Mouse (Mus musculus): ENCODE data around the gene Amdhd1.
"Not testable (repeated sequence)": the region's sequence is repeated elsewhere in the genome, so short reads cannot be mapped to it uniquely, and the experiment has no call there.

Amdhd1 gene

DNA sequence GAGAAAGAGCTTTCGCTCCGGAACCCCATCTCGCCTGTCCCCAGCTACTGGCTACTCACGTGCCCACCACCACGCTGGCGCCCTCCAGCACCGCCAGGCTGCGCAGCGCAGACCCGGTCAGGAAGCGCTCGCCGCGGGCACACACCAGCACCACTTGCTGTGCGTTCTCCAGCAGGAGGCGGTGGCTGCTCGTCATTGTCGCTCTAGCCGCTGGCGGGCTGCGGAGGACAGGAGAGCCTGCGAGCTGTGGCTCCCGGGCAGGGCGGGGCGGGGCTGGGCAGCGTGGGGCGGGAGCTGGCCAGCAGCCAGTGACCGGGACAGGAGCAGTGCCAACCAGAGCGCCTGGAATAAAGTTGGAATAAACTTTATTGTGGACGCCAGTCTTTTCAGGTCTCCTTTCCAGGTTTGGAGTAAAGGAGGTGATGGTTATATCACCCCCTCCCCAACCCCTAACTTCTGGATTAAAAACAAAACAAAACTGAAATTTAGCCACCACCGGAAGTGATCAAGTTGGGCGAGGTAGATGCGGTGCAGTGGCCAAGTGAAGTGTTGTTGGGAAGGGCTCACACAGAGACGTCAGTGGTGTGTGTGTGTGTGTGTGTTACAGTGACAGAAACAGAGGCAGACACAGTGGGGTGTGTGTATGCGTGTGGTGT, at the start of gene Amdhd1:
Gene Amdhd1 (minus strand): TSS at position 259 of the 656 bp plus-strand sequence.
- peak; percentile 56 for DNase-seq (ENCODE audit: extremely low read depth, low read depth)

DNA sequence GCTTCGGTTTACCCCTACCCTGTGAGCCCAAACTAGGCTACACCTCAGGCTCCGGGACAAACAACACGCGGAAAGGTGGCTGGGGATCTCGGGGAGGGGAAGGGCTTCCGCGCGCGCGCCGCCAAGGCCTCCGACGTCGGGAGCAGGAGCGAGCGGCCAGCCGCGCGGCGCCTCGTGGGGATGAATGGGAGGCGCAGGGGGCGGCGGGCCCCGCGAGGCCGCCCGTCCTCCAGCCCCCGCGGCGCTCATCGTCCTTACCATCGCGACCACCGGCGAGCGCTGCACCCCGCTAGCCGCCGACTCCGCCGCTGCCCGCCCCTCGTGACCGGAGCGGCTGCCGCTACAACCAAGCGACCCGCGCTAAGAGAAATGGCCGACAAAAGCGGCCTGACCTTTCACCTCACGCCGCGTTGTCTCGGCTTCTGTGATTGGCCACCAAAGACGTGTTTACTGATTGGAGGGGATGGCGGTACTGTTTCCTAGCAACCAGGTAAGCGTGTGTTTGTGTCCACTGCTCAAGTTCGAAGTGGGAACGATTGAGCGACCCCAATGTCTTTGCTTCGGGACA, 49.5 kb upstream of the Amdhd1 start, which contains the start of gene Snrpf:
Gene Snrpf (minus strand): TSS at position 426 of the 568 bp plus-strand sequence.
- peak; percentile 88 for DNase-seq (ENCODE audit: extremely low read depth, low read depth)

DNA sequence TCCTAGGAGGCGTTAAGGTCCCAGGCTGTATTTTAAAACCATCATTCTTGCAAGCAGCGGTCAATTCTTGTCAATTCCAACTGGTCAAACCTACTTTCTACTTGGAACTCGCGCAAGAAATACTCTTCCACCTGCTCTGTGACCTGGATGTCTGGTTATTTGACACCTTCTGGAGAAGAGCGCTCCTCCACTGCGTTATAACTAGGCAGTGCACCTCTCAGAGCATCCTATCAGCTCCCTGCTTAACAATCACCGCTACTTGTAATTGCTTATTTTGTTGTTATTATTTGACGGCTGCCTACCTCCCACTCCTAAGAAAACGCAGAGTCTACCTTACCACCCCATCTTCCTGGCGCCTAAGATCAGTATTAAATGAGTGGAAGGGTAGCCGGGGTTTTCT, 49.0 kb upstream of the Amdhd1 start:
- DNase-seq (ENCODE audit: extremely low read depth, low read depth), result no peak

DNA sequence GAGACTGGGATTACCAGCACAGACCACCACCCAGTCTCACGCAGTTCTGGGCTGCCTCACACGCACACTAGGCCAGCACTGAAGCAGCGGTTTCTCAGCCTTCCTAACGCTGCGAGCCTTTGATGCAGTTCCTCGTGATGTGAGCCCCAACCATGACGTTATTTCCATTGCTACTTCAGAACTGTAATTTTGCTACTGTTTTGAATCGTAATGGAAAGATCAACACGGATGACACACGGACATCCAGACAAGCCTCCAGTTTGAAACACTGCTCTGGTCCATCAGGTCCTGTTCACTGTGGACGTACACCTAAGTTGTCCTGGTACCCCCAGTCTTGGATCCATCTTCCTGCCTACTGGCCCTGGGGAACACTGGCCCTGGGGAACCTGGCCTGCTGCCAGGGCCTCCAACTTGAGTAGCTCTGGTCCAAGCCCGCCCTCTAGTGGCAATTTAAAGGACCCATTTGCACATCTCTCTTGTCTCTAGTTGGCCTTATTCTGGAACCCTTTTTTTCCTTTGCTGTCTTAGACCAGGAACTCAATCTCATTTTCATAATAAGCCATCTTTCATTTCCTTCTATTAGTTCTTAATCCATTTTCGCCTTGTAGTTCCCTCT, 37.5 kb upstream of the Amdhd1 start:
- DNase-seq (ENCODE audit: extremely low read depth, low read depth), result peak; percentile 57

DNA sequence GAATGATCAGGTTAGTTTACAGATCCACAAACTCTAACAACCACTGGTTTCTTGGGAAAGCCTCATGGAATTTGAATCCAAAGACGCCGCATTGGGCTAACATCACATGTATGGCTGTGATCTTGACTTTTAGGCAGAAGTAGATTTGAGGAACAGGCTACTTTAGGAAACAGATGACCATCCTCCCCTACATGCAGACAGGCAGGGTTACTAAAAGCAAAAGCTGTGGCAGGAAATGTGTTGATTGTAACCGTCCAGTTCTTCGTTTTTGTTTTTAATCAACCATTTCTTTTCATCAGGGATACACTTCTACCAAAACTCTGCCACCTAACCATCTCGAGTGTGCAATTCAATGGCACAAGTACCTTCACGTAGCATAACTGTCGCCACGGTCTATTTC, 36.1 kb upstream of the Amdhd1 start:
- no peak for DNase-seq (ENCODE audit: extremely low read depth, low read depth)

DNA sequence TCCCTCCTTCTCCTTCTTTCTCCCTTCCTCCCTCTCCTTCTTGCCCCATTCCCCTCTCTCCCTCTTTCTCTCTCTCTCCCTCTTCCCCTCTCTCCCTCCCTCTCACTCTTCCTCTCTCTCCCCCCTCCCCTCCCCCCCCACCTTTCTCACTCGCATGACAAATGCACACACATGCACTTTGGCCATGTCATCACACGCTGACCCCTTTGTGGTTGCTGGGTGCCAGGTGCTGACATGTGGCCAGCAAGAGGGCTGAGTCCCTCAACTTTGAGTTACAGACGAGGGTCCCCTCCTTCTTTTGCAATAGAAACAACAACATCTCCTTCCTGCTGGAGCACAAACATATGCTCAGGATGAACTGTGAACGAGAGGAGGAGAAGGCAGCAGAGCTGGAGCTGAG, 35.1 kb upstream of the Amdhd1 start:
- DNase-seq (ENCODE audit: extremely low read depth, low read depth), result no peak

DNA sequence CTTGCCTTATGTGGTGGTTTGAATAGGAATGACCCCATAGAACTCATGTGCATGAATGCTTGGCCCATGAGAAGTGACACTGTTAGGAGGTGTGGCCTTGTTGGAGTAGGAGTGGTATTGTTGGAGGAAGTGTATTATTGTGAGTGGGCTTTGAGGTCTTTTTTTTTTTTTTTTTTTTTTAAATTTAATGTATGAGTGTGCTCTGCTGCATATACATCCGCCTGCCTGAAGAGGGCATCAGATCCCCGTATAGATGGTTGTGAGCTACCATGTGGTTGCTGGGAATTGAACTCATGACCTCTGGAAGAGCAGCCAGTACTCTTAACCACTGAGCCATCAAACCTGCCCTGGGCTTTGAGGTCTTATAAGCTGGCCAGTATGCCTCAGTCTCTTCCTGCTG, 32.4 kb upstream of the Amdhd1 start:
- no peak for DNase-seq (ENCODE audit: extremely low read depth, low read depth)

DNA sequence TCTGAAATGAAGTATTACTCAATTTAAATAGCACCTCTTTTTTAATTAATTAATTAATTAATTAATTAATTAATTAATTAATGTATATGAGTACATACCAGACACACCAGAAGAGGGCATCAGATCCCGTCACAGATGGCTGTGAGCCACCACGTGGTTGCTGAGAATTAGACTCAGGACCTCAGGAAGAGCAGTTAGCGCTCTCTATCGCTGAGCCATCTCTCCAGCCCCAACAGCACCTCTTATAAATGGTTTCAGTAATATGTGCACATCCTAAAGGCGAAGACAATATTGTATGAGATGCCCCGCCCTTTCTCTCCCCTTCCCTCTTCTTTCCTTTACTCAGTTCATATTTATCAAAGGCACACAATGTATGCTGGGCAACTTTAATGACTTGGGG, 28.8 kb upstream of the Amdhd1 start:
- DNase-seq (ENCODE audit: extremely low read depth, low read depth), result no peak

DNA sequence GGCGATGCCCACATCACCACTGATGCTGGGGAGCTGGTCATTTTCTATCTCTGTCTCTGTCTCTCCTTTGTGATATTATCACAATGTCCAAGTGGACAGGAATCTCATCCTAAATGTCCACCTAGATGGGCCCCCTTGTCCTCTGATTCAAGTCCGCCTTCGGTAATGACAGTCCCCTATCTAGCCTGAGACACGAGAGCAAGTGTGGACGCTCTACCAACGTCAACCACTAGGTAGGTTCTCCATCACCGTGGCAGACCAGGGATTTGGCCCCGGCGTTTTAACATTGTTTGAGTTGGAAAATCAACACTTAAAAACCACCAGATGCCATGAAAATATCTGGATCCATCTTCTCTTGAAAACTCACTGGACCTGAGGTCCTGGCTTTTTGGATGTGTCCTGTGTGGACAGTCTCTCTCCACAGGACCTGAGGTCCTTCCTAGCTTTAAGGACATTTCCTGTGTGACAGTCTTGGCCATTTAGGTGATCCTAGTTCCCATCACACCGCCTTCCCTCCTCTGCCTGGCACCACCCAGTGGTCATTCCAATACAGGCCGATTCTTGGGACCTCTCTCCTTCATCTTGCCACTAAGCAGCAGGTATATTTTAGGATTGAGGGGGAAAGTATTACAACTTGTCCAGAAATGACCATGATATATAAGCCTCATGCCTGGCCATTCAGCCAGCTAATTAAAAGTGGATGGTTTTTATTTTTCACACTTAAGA, 28.2 kb upstream of the Amdhd1 start:
- DNase-seq (ENCODE audit: extremely low read depth, low read depth), result no peak

DNA sequence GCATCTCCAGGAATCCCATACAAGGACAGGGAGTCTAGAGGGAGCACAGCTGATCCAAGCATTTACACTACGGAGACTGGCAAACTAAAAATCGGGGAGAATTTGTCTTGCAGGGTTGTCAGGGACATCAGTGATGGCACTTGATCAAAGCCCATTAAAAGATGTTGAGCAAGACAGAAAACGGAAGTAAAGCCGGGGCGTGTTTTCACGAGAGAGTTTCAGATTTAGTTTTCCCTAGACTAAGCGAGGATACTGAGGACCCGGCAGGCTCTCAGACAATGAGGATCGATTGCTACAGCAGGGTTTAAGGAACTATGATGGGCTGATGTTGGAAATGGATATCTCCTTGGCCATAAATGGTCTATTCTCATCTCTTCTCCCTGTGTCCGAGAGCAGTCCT, 27.2 kb upstream of the Amdhd1 start:
- DNase-seq (ENCODE audit: extremely low read depth, low read depth), result no peak

DNA sequence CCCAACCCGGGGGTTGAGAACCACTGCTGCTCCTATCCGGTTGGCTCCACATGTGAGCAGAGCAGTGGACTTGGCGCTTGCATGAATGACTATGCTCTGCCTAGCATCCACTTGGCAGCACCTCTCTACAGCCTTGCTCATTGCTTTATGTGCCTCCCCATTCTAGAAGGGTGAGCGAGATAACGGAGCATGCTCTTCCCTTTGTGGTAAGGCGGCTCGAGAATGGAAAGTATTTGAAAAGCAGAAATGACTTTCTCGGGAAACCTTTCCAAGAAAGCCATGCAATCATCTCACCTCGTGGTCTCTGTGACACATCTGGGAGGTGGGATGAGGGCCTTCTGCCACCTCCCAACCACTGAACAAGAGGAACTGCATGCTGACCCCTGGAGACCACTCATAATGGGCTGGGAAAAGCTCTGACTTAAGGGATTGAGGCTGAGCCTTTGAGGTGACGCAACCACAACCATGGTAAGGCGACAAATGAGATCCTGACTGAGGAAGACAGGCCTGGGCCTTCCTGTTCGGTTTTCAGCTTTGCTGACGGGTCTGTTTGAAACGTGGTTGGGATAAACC, 24.8 kb upstream of the Amdhd1 start:
- peak; percentile 43 for DNase-seq (ENCODE audit: extremely low read depth, low read depth)

DNA sequence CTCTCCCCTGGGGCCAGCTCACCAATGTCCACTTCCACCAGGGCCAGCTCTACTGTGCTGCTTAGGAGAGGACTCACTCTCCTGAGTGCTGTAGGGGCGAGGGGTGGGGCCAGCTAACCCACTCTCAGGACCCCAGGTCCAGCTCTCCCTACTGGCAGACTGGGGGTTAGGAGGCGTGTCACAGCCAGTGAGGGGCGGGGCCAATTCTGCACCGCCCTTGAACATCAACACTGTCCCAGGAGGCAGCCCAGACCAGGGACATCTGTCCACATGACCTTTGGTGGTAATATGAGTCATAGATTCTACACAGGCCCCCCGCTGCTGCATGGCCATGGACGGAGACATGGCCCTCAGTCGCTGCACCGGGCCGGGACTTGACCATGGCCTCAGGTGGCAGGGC, 20.0 kb upstream of the Amdhd1 start:
- no peak for DNase-seq (ENCODE audit: extremely low read depth, low read depth)

DNA sequence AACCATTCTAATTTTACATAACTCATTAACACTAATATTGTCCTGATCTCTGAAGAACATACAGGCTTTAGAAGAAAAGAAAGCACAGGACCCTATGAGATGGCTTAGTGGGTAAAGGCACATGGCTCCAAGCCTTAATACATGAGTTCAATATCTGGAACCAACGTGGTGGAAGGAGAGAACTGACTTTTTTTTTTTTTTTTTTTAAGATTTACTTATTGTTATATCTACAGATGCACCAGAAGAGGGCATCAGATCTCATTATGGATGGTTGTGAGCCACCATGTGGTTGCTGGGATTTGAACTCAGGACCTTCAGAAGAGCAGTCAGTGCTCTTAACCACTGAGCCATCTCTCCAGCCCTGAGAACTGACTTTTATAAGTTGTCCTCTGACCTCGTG, 18.1 kb upstream of the Amdhd1 start:
- not testable (repeated sequence) for DNase-seq (ENCODE audit: extremely low read depth, low read depth)

DNA sequence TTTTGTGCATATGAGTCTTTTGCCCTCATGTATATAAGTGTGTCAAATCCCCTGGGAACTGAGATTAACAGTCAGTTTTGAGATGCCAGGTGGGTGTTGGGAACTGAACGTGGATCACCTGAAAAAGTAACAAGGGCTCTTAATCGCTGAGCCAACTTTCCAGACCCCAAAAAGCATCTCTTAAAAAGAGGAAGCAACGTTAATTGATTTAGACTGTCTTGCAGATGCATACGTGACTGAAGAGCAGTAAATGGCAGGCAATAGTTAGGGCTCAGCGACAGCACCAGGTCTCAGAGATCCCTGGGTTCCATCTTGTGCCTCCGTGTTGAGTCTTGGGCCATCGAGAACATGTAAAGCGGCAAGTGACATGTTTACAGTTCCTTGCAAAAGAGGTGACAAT, 12.8 kb upstream of the Amdhd1 start:
- no peak for DNase-seq (ENCODE audit: extremely low read depth, low read depth)

DNA sequence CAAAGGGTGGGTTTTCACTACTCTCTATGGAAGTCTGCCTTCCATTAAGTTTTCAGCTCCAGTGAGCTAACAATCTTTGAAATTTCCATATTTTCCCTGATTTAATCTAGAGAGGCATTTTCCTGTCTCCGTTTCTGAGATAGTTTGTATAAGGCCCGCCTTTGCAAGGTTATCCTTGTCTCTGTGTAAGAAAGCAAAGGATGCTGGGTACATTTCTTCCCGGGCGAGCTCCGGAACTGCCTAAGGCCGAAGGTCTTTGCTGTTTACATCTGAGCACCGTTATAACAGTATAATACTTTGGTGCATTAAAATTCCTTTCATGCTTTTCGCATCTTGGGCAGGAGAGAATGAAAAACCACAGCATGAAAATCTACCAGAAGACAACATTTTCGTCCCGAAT, 10.0 kb upstream of the Amdhd1 start:
- DNase-seq (ENCODE audit: extremely low read depth, low read depth), result no peak

DNA sequence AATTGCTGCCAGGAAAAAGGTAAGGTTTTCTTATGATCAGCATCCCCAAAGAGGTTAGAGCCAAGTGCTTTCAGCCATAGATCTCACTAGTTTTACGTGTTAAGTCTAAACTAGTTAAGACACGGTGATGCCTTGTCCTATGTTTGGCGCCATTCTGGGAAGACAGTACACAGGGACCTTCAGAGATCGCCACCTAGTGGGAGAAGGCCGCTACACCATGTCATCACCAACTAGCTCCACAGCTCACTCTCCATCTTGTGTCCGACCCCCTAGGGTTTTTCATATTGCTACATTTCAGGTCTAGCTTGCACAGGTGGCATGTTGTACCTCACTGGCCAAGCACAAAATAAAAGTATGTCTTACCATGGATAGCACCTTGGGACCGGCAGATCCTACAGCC, 9.2 kb upstream of the Amdhd1 start:
- peak; percentile 56 for DNase-seq (ENCODE audit: extremely low read depth, low read depth)

DNA sequence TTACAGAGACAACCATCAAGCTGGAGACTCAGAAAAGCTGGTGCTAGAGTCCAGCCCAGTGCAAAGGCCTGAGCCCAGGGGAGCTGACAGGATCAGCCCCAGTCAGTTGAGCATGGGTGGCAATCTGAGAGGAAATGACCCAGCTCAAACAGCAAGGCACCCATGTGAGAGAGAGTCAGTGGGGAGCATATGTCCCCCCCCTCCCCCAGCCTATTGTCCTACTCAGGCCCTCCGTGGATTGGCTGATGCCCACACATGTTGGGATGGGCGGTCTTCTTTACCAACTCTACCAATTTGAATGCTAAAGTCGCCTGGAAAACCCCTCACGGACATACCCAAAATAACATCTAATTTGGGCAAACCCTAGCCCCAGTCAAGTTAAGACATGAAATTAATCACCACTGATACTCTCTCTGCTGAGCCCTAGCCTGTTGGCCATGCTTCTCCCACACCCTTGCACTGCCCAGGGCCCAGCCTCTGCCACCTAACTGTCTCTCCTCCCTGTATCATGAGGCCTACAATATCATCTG, 8.0 kb upstream of the Amdhd1 start:
- DNase-seq (ENCODE audit: extremely low read depth, low read depth), result no peak

DNA sequence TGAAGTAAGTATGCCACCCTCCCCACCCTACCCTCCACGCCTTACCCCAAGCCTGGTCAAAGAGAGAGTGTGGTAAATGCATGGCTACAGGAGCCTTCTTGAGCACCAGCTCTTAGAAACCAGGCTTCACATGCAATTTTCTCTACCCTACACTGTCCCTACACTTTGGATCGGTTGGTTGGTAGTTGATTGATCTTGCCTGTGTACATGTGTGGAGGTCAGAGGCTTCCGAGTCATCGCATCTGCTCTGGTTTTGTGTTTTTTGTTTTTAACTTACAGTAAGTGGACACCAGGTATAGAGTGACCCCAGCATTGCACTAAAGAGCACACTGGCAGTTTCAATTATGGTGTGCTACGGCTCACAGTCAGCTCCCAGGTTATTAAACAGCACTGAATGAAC, 4.3 kb upstream of the Amdhd1 start:
- no peak for DNase-seq (ENCODE audit: extremely low read depth, low read depth)

DNA sequence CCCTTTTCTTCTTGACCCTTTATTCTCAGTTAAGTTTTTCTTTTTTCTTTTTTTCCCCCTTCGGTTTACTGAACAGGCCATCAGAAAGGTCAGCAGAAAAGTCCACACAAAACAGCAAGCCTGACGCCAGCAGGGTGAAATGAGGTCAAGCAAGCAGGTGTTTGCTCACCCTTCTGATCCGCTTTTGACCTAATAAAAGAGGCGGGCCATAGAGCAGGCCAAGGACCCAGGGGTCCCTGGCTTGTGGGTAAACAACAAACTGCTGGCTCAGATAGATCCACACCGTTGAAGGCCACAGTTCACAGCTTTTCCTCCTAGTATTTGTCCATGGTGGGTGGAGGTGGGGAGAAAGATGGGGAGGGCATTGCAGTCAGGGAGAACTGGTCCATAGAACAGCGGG, 3.3 kb upstream of the Amdhd1 start:
- DNase-seq (ENCODE audit: extremely low read depth, low read depth), result no peak

DNA sequence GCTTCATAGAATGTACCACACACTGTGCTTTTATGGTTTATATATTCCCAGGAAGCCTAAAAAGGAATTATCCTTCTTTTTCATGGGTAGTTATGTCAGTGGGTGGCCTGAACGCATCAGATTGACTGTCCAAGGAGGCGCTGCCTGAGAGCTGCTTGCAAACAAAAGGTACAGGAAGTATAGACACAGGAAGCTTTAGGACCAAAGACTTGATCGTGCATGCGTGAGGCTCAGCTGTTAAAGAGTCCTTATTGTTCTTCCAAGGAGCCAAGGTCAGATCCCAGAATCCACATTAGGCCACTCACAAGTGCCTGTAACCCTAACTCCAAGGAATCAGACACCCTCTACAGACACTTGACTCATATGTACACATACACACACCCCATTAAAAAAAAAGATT, 2.5 kb upstream of the Amdhd1 start:
- DNase-seq (ENCODE audit: extremely low read depth, low read depth), result no peak

DNA sequence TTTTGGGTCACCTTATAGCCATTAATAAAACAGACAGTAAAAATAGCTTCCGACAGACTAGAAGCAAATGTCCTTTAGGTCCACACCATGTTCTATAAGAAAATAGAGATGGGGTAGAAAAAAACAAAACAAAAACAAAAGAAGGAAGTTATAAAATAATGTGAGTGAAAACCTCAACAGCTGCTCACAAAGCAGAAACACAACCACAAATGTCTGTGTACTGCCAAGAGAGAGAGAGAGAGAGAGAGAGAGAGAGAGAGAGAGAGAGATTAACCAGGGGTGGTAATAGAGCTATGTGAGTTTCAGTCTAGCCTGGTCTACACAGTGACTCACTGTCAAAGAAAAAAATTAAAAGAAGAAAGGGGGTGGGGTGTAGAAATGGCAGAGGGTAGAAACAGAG, 1.8 kb upstream of the Amdhd1 start:
- DNase-seq (ENCODE audit: extremely low read depth, low read depth), result peak; percentile 50
